Comparison of ENCODE assay signal across 16 mouse cellular contexts in genomic region chr6:130341973-130342372, GRCm38 (mm10). TPM values are rescaled to one million over a fixed set of nuclear protein-coding genes. Genes with fewer than 3 reads are reported as not detected.
"Had no signal": no experiment of that assay in that cellular context is flagged by ENCODE, and none has a peak within 500 bp of the region (broad histone marks: within the 10 kb centered on the region; RNA-seq: fewer than 3 reads in every experiment).

No protein-coding gene starts in this region.

RNA-seq across cellular contexts. Expression of gene Klra3, which starts 4.6 kb away (rescaled TPM):
- polyA plus RNA-seq: liver, embryonic 15.5 days; liver, postnatal 0 days; lung, adult 2 months; lung, embryonic 15.5 days; lung, postnatal 0 days; midbrain, embryonic 10.5 days; midbrain, embryonic 12.5 days; midbrain, embryonic 14.5 days; midbrain, embryonic 16.5 days; myocyte; neural tube, embryonic 12.5 days; neural tube, embryonic 14.5 days; small intestine, adult 2 months; stomach, embryonic 14.5 days; stomach, embryonic 16.5 days; thymus, postnatal 0 days had no signal

RNA-seq across cellular contexts. Expression of gene Klra1, which starts 44.7 kb away (rescaled TPM):
- polyA plus RNA-seq: liver, embryonic 15.5 days; liver, postnatal 0 days; lung, embryonic 15.5 days; lung, postnatal 0 days; midbrain, embryonic 10.5 days; midbrain, embryonic 12.5 days; midbrain, embryonic 14.5 days; midbrain, embryonic 16.5 days; myocyte; neural tube, embryonic 12.5 days; neural tube, embryonic 14.5 days; small intestine, adult 2 months; stomach, embryonic 14.5 days; stomach, embryonic 16.5 days; thymus, postnatal 0 days had no signal
